Mouse (Mus musculus) intestine, embryonic 15.5 days (tissue): Measurements from ENCODE around the gene Acer3. TPM values are rescaled to one million over a fixed set of nuclear protein-coding genes. Genes with fewer than 3 reads are reported as not detected.
A peak's percentile ranks its signal among the peaks of the same experiment; 100 is the strongest.

ENCODE experiments used
- ATAC-seq: fragments of 200-750 bp; cut with Nextera tagmentation; 2 replicates; pipeline ENCODE4 v1.8.0; 2017; ENCODE audit warnings: moderate TSS enrichment, moderate library complexity
- H3K27ac ChIP-seq: fragments of 300-500 bp; sonication (generic); 2 replicates; pipeline ENCODE4 v1.5.1; 2015; ENCODE audit warnings: mild to moderate bottlenecking, inconsistent platforms
- H3K27me3 ChIP-seq: fragments of 300-500 bp; sonication (generic); replicated peaks from 2 replicates; pipeline ENCODE4 v1.6.1; 2015; ENCODE audit warnings: inconsistent platforms
- H3K36me3 ChIP-seq: fragments of 300-500 bp; sonication (generic); 2 replicates; pipeline ENCODE4 v1.6.1; 2015; ENCODE audit warnings: inconsistent platforms
- H3K4me1 ChIP-seq: fragments of 300-500 bp; sonication (generic); replicated peaks from 2 replicates; pipeline ENCODE4 v1.6.1; 2015; ENCODE audit warnings: inconsistent platforms
- H3K4me2 ChIP-seq: fragments of 300-500 bp; sonication (generic); replicated peaks from 2 replicates; pipeline ENCODE4 v1.6.1; 2015; ENCODE audit warnings: mild to moderate bottlenecking, inconsistent platforms
- H3K4me3 ChIP-seq: fragments of 300-500 bp; sonication (generic); replicated peaks from 2 replicates; pipeline ENCODE4 v1.5.1; 2015; ENCODE audit warnings: inconsistent platforms
- H3K9ac ChIP-seq: fragments of 300-500 bp; sonication (generic); 2 replicates; pipeline ENCODE4 v1.6.1; 2015; ENCODE audit warnings: inconsistent platforms
- H3K9me3 ChIP-seq: fragments of 300-500 bp; sonication (generic); 2 replicates; pipeline ENCODE4 v1.6.1; 2016; ENCODE audit warnings: inconsistent platforms
- WGBS: fragments of 180-500 bp; shearing (Covaris S2); methylation state at CpG from one replicate; pipeline ENCODE4 v1.1.7; 2015; 5-methylcytosine and 5-hydroxymethylcytosine counted together
- polyA plus RNA-seq: library from polyadenylated mRNA; unstranded; fragments of >200 nt; fragmentation: Nextera tagmentation; extraction: Ambion mirVana; gene quantifications from 2 replicates; pipeline ENCODE4 v1.2.1, GENCODE M21; 2015

The Acer3 gene
- polyA plus RNA-seq, 1 experiment from 2014 or later: 20.5 TPM

DNA sequence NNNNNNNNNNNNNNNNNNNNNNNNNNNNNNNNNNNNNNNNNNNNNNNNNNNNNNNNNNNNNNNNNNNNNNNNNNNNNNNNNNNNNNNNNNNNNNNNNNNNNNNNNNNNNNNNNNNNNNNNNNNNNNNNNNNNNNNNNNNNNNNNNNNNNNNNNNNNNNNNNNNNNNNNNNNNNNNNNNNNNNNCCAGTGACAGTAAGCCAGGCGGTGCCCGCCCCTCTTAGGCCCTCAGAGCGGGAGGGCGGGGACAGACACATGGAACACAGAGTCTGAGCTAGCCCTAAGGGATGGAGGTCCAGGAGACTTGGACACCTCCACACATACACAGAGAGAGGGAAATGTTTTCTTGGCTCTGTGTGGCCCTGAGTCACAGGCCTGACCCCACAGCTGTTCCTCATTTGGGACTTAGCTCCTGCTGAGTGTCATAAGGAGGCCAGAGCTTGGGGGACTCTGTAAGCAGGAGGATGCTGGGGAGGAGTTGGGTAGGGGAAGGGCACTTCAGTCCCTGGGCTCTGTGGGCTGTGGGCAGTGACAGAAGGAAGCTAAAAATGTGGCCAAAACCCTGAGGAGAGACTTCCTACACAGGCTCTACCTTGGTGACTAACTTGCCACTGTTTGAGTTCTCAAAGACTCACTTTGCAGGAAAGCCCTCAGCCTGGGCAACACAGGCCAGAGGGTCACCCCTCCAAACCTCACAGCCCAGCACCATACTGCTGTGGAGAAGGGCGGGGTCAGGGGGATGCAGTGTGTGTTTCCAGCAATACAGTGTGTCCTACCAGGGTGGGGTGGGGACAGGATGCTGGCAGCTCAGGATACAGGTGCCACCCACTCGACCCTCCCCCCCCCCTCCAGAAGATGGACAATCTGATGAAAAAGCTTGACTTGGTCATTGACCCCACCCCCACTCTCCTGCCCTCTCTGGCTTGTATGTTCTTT is 149.6 kb downstream of the Acer3 start:
- Histone ChIP-seq H3K4me2 (no peak overlapping the region), H3K4me1 (peaks cover 18% of the 10 kb centered on the region), H3K36me3 (no peaks in the 10 kb centered on the region), H3K27me3 (no peaks in the 10 kb centered on the region), H3K9ac (no peak overlapping the region), H3K27ac (no peak overlapping the region), H3K9me3 (no peaks in the 10 kb centered on the region), H3K4me3 (no peak overlapping the region)
- peak; percentile 67 for ATAC-seq
- WGBS: 81% methylated on average over 6 of the region's 6 CpGs

DNA sequence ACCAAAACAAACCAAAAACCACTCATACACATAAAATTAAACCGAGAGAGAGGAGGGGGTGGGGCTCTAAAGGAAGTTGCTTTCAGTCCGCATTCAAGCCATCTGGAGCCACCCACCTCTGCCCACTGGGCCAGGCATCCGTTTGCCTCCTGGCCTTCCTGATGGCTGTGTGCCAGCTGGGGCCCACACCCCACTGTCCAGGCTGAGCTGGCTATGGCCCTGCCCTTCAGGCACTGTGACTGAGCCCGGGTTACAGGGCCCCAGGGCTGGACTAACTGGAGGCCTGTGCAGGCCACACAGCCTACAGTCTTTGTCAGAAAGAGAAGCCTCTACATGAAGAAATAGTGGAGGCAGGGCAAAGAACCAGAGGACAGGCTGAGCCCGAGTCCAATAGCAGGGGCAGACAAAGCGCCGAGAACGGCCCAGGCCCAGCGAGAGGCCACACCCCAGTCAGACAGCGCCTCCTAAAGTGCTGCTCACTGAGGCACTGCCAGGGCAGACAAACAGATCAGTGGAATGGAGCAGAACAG is 155.9 kb downstream of the Acer3 start:
- ATAC-seq: peak; percentile 66
- Histone ChIP-seq H3K4me1 (peaks cover 37% of the 10 kb centered on the region), H3K4me3 (no peak overlapping the region), H3K4me2 (peak overlapping the region; percentile 38), H3K27ac (peak overlapping the region; percentile 79), H3K27me3 (no peaks in the 10 kb centered on the region), H3K36me3 (no peaks in the 10 kb centered on the region), H3K9me3 (no peaks in the 10 kb centered on the region), H3K9ac (0 out of 2 replicates have a peak overlapping the region, but pooled peaks have one; percentile 6)
- 51% methylated on average over 10 of the region's 10 CpGs for WGBS

DNA sequence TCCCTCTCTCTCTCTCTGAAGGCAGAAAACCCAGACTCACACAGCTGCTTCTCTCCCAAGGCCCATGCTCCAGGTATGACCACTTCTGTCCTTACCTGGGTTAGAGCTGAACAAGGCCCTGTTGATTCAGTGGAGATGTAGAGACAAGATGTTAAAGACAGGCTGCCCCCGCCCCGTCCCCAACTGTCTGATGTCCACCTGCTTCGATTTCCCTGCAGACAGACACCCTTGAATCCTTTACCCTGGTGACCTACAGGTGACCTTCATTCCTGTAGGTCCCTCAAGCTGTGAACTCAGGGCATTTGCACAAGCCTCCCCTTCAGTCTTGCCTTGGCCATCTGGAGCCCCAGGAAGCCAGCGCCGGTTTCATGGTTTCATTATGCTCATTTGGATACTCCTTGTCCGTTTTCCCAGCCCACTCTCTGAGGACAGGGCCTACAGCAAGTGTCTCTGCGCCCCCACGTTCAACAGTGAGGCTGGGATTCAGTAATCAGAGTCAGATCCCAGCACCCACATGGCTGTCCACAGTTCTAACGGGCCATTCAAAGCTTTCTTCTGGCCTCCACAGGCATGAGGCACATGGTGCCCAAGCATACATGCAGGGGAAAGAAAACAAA is 156.5 kb downstream of the Acer3 start:
- Histone ChIP-seq H3K4me1 (peaks cover 42% of the 10 kb centered on the region), H3K27ac (peak overlapping the region; percentile 79), H3K4me2 (peak overlapping the region; percentile 38), H3K9me3 (no peaks in the 10 kb centered on the region), H3K9ac (no peak overlapping the region), H3K4me3 (no peak overlapping the region), H3K36me3 (no peaks in the 10 kb centered on the region), H3K27me3 (no peaks in the 10 kb centered on the region)
- 77% methylated on average over 9 of the region's 9 CpGs for WGBS
- no peak for ATAC-seq

DNA sequence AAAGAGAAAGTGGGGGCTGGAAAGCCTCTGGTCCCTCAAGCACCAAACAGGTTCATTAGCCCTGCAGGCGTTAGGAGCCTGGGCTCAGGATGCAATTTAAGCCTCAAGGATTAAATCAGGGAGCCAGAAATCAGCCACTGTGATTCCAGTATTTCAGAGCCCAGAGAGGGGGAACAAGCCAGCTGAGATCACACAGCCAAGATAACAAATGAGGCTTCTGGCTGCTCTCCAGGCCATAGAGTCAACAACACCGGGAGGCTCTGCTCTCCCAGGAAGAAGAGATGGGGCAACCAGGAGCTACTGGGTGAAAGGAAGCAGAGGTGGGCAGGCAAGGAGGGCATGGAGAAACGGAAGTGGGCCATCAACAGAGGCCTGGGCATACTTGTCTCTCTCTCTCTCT is 157.3 kb downstream of the Acer3 start:
- H3K27ac ChIP-seq: no peak overlapping the region
- H3K36me3 ChIP-seq: no peaks in the 10 kb centered on the region
- H3K4me1 ChIP-seq: peaks cover 50% of the 10 kb centered on the region
- no peak overlapping the region for H3K9ac ChIP-seq
- H3K9me3 ChIP-seq: no peaks in the 10 kb centered on the region
- H3K4me3 ChIP-seq: no peak overlapping the region
- no peak for ATAC-seq
- no peak overlapping the region for H3K4me2 ChIP-seq
- WGBS: 41% methylated on average over 3 of the region's 3 CpGs
- no peaks in the 10 kb centered on the region for H3K27me3 ChIP-seq

DNA sequence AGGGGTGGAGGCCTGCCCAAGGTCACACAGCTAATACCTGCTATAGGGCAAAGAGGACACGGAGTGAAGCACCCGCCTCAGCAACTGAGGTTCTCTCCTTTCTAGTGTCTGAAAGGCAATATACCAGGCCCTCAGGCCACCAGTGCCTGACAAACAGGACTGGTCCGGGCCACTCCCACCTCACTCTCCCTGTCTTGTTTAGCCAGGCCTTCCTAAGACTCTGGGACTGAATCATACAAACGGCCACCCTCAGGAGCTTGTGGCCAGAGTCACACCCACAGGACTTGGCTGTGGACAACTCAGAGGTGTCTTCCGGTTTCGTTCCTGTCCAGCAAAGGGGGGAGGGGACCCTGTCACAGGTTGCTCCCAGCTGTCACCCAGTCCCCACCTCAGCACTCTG is 158.8 kb downstream of the Acer3 start:
- peaks cover 58% of the 10 kb centered on the region for H3K4me1 ChIP-seq
- H3K9ac ChIP-seq: no peak overlapping the region
- no peaks in the 10 kb centered on the region for H3K27me3 ChIP-seq
- no peaks in the 10 kb centered on the region for H3K36me3 ChIP-seq
- H3K4me2 ChIP-seq: no peak overlapping the region
- H3K27ac ChIP-seq: no peak overlapping the region
- no peaks in the 10 kb centered on the region for H3K9me3 ChIP-seq
- 51% methylated on average over 6 of the region's 6 CpGs for WGBS
- H3K4me3 ChIP-seq: no peak overlapping the region
- ATAC-seq: peak; percentile 9; the same call in 1 of the 2 replicates

DNA sequence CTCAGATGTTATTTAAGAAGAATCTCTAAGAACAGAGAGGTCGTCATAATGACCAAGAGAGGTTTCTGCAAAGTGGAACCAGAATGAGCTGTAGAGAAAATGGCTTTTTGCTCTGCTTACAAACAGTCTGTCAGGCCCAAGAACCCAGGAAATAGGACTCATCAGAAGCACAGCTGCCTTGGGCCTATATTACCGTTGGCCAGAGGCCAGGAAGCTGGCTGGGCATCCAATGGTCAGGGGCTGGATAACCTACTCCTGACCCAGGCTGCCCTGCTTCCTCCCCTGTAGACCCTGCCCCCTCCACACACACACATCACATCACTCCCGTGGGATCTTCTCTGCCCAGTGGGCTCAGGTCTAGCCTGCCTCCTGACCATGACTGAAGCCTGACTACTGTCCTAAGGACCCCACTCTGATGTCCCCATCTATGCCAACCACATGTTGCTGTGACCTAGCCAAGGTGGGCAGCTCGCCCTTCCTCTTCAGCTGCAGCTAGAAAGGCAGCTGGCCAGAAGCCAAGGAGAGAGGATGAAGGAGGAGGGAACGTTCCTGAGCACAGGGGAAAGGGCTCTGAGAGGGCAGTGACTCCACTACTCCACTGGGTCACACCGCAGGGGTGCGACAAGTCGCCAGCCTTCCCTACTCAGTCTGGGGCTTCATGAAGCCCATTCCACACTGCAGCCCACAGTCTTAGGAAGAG is 160.8 kb downstream of the Acer3 start:
- Histone ChIP-seq H3K4me1 (peaks cover 63% of the 10 kb centered on the region), H3K4me2 (no peak overlapping the region), H3K9ac (no peak overlapping the region), H3K27ac (peak overlapping the region; percentile 59; the same call in 1 of the 2 replicates), H3K27me3 (no peaks in the 10 kb centered on the region), H3K36me3 (no peaks in the 10 kb centered on the region), H3K4me3 (no peak overlapping the region), H3K9me3 (no peaks in the 10 kb centered on the region)
- 41% methylated on average over 8 of the region's 8 CpGs for WGBS
- no peak for ATAC-seq

DNA sequence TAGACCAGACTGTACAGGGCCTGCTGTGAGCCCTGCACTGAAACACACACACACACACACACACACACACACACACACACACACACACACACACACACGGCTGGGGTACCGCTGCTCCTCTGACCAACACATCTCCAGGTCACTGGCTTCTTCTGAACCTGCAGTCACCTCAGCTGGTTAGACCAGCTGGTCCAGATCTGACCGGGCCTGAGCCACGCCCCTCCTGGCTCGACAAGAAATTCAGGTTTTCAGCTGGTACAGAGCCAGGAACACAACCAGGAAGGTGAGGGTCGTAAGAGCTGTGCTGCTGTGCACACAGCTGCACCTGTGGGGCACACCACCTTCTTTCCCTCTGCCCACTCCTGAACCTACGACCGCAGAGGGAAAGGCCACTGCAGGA is 162.5 kb downstream of the Acer3 start:
- no peaks in the 10 kb centered on the region for H3K27me3 ChIP-seq
- no peaks in the 10 kb centered on the region for H3K36me3 ChIP-seq
- peak; percentile 74 for ATAC-seq
- H3K4me2 ChIP-seq: 0 out of 2 replicates have a peak overlapping the region, but pooled peaks have one; percentile 28
- H3K27ac ChIP-seq: 0 out of 2 replicates have a peak overlapping the region, but pooled peaks have one; percentile 10
- 22% methylated on average over 8 of the region's 8 CpGs for WGBS
- H3K4me3 ChIP-seq: no peak overlapping the region
- H3K4me1 ChIP-seq: peaks cover 52% of the 10 kb centered on the region
- H3K9ac ChIP-seq: 0 out of 2 replicates have a peak overlapping the region, but pooled peaks have one; percentile 3
- no peaks in the 10 kb centered on the region for H3K9me3 ChIP-seq

DNA sequence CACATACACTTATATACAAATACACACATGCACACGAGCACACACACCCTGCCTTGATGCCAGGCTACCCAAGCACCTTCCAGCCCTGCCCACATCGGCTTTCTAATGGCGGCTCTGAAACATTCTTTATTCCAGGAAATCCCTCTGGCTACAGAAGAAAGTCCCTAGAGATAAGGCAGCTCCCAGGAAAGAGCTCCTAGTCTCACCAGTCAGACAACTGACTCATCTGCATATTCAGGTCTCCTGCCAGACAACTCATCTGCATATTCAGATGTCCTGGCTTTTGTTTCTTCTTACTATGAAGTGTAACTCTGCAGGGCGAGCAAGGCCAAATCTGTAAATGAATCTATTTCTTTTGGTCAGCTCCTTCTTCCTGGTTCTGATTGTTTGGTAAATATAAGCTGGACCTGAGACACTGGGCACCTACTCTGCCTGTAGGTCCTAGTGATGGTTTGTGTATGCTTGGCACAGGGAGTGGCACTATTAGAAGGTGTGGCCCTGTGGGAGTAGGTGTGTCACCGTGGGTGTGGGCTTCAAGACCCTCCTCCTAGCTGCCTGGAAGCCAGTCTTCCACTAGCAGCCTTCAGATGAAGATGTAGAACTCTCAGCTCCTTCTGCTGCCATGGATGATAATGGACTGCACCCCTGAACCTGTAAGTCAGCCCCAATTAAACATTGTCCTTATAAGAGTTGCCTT is 163.2 kb downstream of the Acer3 start:
- Histone ChIP-seq H3K27ac (0 out of 2 replicates have a peak overlapping the region, but pooled peaks have one; percentile 22), H3K9me3 (no peaks in the 10 kb centered on the region), H3K4me3 (no peak overlapping the region), H3K27me3 (no peaks in the 10 kb centered on the region), H3K9ac (no peak overlapping the region), H3K36me3 (no peaks in the 10 kb centered on the region), H3K4me2 (no peak overlapping the region; the same call in 1 of the 2 replicates), H3K4me1 (peaks cover 47% of the 10 kb centered on the region)
- WGBS: 47% methylated on average over 5 of the region's 5 CpGs
- no peak for ATAC-seq

Other genes starting within 250 kb of the Acer3 start
- gene Myo7a, start 201.7 kb downstream of the Acer3 start, polyA plus RNA-seq: 21.5 and 25.7 TPM in 2 replicates
- gene Omp, start 175.7 kb downstream of the Acer3 start, polyA plus RNA-seq: 0.23 and 0.49 TPM in 2 replicates
- 10.2 TPM in 2 replicates for gene Capn5, start 142.9 kb downstream of the Acer3 start, polyA plus RNA-seq
- gene B3gnt6, start 121.7 kb downstream of the Acer3 start, polyA plus RNA-seq: 0.05 and 0.06 TPM in 2 replicates
- 8.2 and 8.8 TPM in 2 replicates for gene Tsku, start 40.1 kb upstream of the Acer3 start, polyA plus RNA-seq
- 0.68 and 1.2 TPM in 2 replicates for gene Gucy2d, start 119.2 kb upstream of the Acer3 start, polyA plus RNA-seq
- gene Lrrc32, start 168.1 kb upstream of the Acer3 start, polyA plus RNA-seq: 12.4 and 12.5 TPM in 2 replicates